In the genomic region with DNA sequence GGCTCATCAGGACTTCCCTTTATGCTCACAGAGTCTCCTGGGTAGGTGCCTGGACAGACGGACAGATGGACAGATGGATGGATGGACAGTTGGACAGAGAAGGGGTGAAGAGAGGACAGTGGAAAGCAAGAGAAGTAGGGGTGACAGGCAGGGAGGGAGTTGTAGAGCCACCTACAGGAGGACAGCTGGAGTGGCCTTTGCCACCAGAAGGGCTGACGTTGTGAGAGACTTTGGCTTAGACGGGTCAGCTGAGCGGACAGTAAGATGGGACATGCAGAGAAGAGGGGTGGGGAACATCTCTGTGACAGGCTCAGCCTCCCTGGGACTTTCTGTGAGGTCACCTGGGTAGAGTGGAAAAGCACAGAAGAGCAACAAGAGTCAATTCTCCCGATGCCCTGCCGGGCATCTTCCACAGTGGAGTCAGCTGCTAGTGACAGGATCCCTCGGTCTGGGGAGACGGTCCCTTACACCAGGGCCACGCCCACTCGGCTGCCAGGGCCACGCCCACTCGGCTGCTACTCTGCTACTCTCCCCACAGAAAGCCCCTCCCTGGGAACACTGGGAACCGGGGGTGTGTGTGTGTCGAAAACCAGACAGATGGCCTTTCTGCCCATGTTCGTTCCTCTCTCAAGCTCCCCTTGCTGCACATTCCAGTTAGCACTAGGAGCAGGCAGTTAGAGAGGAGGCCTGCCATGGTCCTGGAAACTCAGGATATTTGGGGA, we compare ENCODE assay signal across 8 mouse cellular contexts. TPM values are rescaled to one million over a fixed set of nuclear protein-coding genes. Genes with fewer than 3 reads are reported as not detected.
DNase-seq lines count a peak whose midpoint lies in the region; ATAC-seq lines count a peak whose summit lies in the region.

No protein-coding gene starts in this region.

- peak; percentile 43 for DNase-seq in adrenal gland, adult 2 months
- DNase-seq in adrenal gland, adult 18-20 months (ENCODE audit: low spot score in 2 of 2): no peak
- peak; percentile 79 for DNase-seq in layer of hippocampus, adult 11-12 months (ENCODE audit: low spot score)
- no peak for DNase-seq in layer of hippocampus, postnatal 10 days (ENCODE audit: low spot score in 2 of 2)
- peak; percentile 37 for DNase-seq in adrenal gland, postnatal 25 days
- DNase-seq in cerebellum, adult 11 months: no peak
- no peak for DNase-seq in heart, postnatal 25 days (ENCODE audit: low spot score)

- ATAC-seq in megakaryocyte-erythroid progenitor cell, adult 5-6 weeks (replicated peaks; ENCODE audit: low FRiP score, low TSS enrichment, poor library complexity, severe bottlenecking): peak; percentile 34; the same call in 1 of the 2 replicates

- intact Hi-C loops in heart, postnatal 25 days (cut with DNase I): no loop called here

RNA-seq across cellular contexts. Expression of gene Dlec1, which starts 1.9 kb away (rescaled TPM):
- 1 to 10 TPM; 2.0 to 2.2 TPM for total RNA-seq in adrenal gland, adult 2 months (2021)
- 1.1 and 1.5 TPM in 2 replicates for polyA plus RNA-seq in adrenal gland, adult 2 months (2012; rRNA removed)
- 1 to 10 TPM; 1.6 to 3.3 TPM for total RNA-seq in adrenal gland, adult 18-20 months (2021)
- total RNA-seq in layer of hippocampus, postnatal 10 days (2021): 1 to 10 TPM; 1.8 to 2.7 TPM
- 1.1 and 3.0 TPM in 2 replicates for total RNA-seq in adrenal gland, postnatal 25 days (2021)
- not detected in 2 replicates for total RNA-seq in megakaryocyte-erythroid progenitor cell, adult 5-6 weeks (2014; fragmentation: Nextera tagmentation)
- total RNA-seq in megakaryocyte-erythroid progenitor cell, adult 5-6 weeks (2017): 0.65 TPM in 1 of 2 replicates, not detected in the other
- under 1 TPM in 1 of 2 experiments, not detected in 1; 0.10 TPM for total RNA-seq in heart, postnatal 25 days (2021)

RNA-seq across cellular contexts. Expression of gene Plcd1, which starts 7.0 kb away (rescaled TPM):
- 10 to 100 TPM in 1 of 2 experiments, 1 to 10 TPM in 1; 4.8 to 20.7 TPM for total RNA-seq in adrenal gland, adult 2 months (2021)
- polyA plus RNA-seq in adrenal gland, adult 2 months (2012; rRNA removed): 16.6 and 17.5 TPM in 2 replicates
- 10 to 100 TPM in 1 of 2 experiments, 1 to 10 TPM in 1; 7.0 to 10.9 TPM for total RNA-seq in adrenal gland, adult 18-20 months (2021)
- 10 to 100 TPM; 10.8 to 12.1 TPM for total RNA-seq in layer of hippocampus, postnatal 10 days (2021)
- 6.9 and 11.1 TPM in 2 replicates for total RNA-seq in adrenal gland, postnatal 25 days (2021)
- total RNA-seq in megakaryocyte-erythroid progenitor cell, adult 5-6 weeks (2014; fragmentation: Nextera tagmentation): not detected in 2 replicates
- total RNA-seq in megakaryocyte-erythroid progenitor cell, adult 5-6 weeks (2017): not detected in 2 replicates
- total RNA-seq in heart, postnatal 25 days (2021): 10 to 100 TPM; 17.9 to 20.0 TPM

RNA-seq across cellular contexts. Expression of gene Vill, which starts 47.8 kb away (rescaled TPM):
- total RNA-seq in adrenal gland, adult 2 months (2021): 1 to 10 TPM; 1.5 to 2.0 TPM
- polyA plus RNA-seq in adrenal gland, adult 2 months (2012; rRNA removed): 3.4 and 4.2 TPM in 2 replicates
- total RNA-seq in adrenal gland, adult 18-20 months (2021): 1 to 10 TPM; 1.6 to 1.7 TPM
- 1 to 10 TPM in 1 of 2 experiments, under 1 TPM in 1; 0.78 to 1.3 TPM for total RNA-seq in layer of hippocampus, postnatal 10 days (2021)
- 0.43 and 1.7 TPM in 2 replicates for total RNA-seq in adrenal gland, postnatal 25 days (2021)
- total RNA-seq in megakaryocyte-erythroid progenitor cell, adult 5-6 weeks (2014; fragmentation: Nextera tagmentation): 7.2 TPM in 1 of 2 replicates, not detected in the other
- total RNA-seq in megakaryocyte-erythroid progenitor cell, adult 5-6 weeks (2017): 8.7 and 11.9 TPM in 2 replicates
- 1 to 10 TPM in 1 of 2 experiments, under 1 TPM in 1; 0.52 to 1.2 TPM for total RNA-seq in heart, postnatal 25 days (2021)

RNA-seq across cellular contexts. Expression of gene Acaa1b, which starts 56.6 kb away (rescaled TPM):
- 10 to 100 TPM in 1 of 2 experiments, 1 to 10 TPM in 1; 9.6 to 15.9 TPM for total RNA-seq in adrenal gland, adult 2 months (2021)
- 30.9 and 48.8 TPM in 2 replicates for polyA plus RNA-seq in adrenal gland, adult 2 months (2012; rRNA removed)
- 10 to 100 TPM; 18.4 to 21.4 TPM for total RNA-seq in adrenal gland, adult 18-20 months (2021)
- 1 to 10 TPM; 2.1 to 2.5 TPM for total RNA-seq in layer of hippocampus, postnatal 10 days (2021)
- 10.8 and 12.1 TPM in 2 replicates for total RNA-seq in adrenal gland, postnatal 25 days (2021)
- total RNA-seq in megakaryocyte-erythroid progenitor cell, adult 5-6 weeks (2014; fragmentation: Nextera tagmentation): not detected in 2 replicates
- total RNA-seq in megakaryocyte-erythroid progenitor cell, adult 5-6 weeks (2017): not detected in 2 replicates
- 1 to 10 TPM; 1.7 to 1.8 TPM for total RNA-seq in heart, postnatal 25 days (2021)

RNA-seq across cellular contexts. Expression of gene Gm47289, which starts 58.6 kb away (rescaled TPM):
- not detected for total RNA-seq in adrenal gland, adult 2 months (2021)
- not detected in 2 replicates for polyA plus RNA-seq in adrenal gland, adult 2 months (2012; rRNA removed)
- not detected for total RNA-seq in adrenal gland, adult 18-20 months (2021)
- total RNA-seq in layer of hippocampus, postnatal 10 days (2021): not detected
- total RNA-seq in adrenal gland, postnatal 25 days (2021): not detected in 2 replicates
- total RNA-seq in megakaryocyte-erythroid progenitor cell, adult 5-6 weeks (2014; fragmentation: Nextera tagmentation): not detected in 2 replicates
- total RNA-seq in megakaryocyte-erythroid progenitor cell, adult 5-6 weeks (2017): not detected in 2 replicates
- not detected for total RNA-seq in heart, postnatal 25 days (2021)

Comparison
In these comparisons a context has a peak if more than half of its experiments do, and no peak if none do; other contexts are left out.
1. DNase-seq: peak in adrenal gland, adult 2 months (single experiment), layer of hippocampus, adult 11-12 months (single experiment) and adrenal gland, postnatal 25 days (single experiment); none in adrenal gland, adult 18-20 months (0 of 2), layer of hippocampus, postnatal 10 days (0 of 2), cerebellum, adult 11 months (single experiment) and heart, postnatal 25 days (single experiment).